Mouse (Mus musculus): Measurements from ENCODE around the gene Aimp1.

GRCm38 (mm10) chr3:132653959-132654358 lies 30.2 kb downstream of the Aimp1 start:
- TF ChIP-seq POLR2A (IDR thresholded peaks at IDR 0.05; ENCODE audit: insufficient read depth, low read depth, low read length) = no peak
- no peak for TF ChIP-seq CTCF (IDR thresholded peaks at IDR 0.05)

All from heart, adult 2 months (tissue).